Mouse (Mus musculus) cerebellum, adult 2 months (tissue): ENCODE measurements around the gene Zscan2.

ENCODE experiments used
- CTCF ChIP-seq: fragments of 200-500 bp; IDR thresholded peaks from 2 replicates; pipeline ENCODE4 v1.5.1; 2011; ENCODE audit warnings: low read depth, mild to moderate bottlenecking, control low read depth, low read length, moderate library complexity, borderline replicate concordance; ENCODE audit not compliant: insufficient read depth
- POLR2A ChIP-seq: fragments of 200-500 bp; IDR thresholded peaks from 2 replicates; pipeline ENCODE4 v1.6.1; 2011; ENCODE audit warnings: low read length, control low read depth, borderline replicate concordance; ENCODE audit not compliant: insufficient read depth

GRCm38 (mm10) chr7:80862475-80862874 is 1.8 kb downstream of the Zscan2 start:
- TF ChIP-seq CTCF (no peak), POLR2A (no peak)
